Mouse (Mus musculus) limb, embryonic 11.5 days (tissue): ENCODE measurements around the gene Kank1. TPM values are rescaled to one million over a fixed set of nuclear protein-coding genes. Genes with fewer than 3 reads are reported as not detected.
A peak's percentile ranks its signal among the peaks of the same experiment; 100 is the strongest.

ENCODE experiments used
- ATAC-seq: fragments of 200-750 bp; cut with Nextera tagmentation; 2 replicates; pipeline ENCODE4 v1.8.0; 2017; ENCODE audit warnings: low read depth; ENCODE audit not compliant: insufficient number of reproducible peaks, low FRiP score, low TSS enrichment
- DNase-seq: peaks from one replicate; pipeline ENCODE4 v3.0.0-alpha.2; 2015; ENCODE audit warnings: low spot score
- H3K27ac ChIP-seq: fragments of 300-500 bp; sonication (generic); replicated peaks from 2 replicates; pipeline ENCODE4 v1.5.1; 2014; ENCODE audit warnings: low read depth, mild to moderate bottlenecking, low read length
- H3K27me3 ChIP-seq: fragments of 300-500 bp; sonication (generic); 2 replicates; pipeline ENCODE4 v1.6.1; 2014; ENCODE audit warnings: mild to moderate bottlenecking, low read length, mixed read lengths; ENCODE audit not compliant: control insufficient read depth, insufficient read depth
- H3K36me3 ChIP-seq: fragments of 300-500 bp; sonication (generic); 2 replicates; pipeline ENCODE4 v1.6.1; 2014; ENCODE audit warnings: mild to moderate bottlenecking, low read length, moderate library complexity, mixed read lengths; ENCODE audit not compliant: control insufficient read depth, insufficient read depth
- H3K4me1 ChIP-seq: fragments of 300-500 bp; sonication (generic); 2 replicates; pipeline ENCODE4 v1.6.1; 2014; ENCODE audit warnings: low read length, mixed read lengths; ENCODE audit not compliant: control insufficient read depth, insufficient read depth
- H3K4me2 ChIP-seq: fragments of 300-500 bp; sonication (generic); 2 replicates; pipeline ENCODE4 v1.6.1; 2014; ENCODE audit warnings: low read depth, mild to moderate bottlenecking, moderate library complexity; ENCODE audit not compliant: severe bottlenecking
- H3K4me3 ChIP-seq: fragments of 300-500 bp; sonication (generic); 2 replicates; pipeline ENCODE4 v1.5.1; 2014; ENCODE audit warnings: low read depth, low read length
- H3K9ac ChIP-seq: fragments of 300-500 bp; sonication (generic); 2 replicates; pipeline ENCODE4 v1.6.1; 2014; ENCODE audit warnings: mild to moderate bottlenecking, low read length
- H3K9me3 ChIP-seq: fragments of 300-500 bp; sonication (generic); 2 replicates; pipeline ENCODE4 v1.6.1; 2016; ENCODE audit warnings: low read length; ENCODE audit not compliant: control insufficient read depth
- WGBS: fragments of 180-500 bp; shearing (Covaris S2); extraction: QIAGEN DNeasy Blood & Tissue Kit; methylation state at CpG from one replicate; pipeline ENCODE4 v1.1.7; 2014; 5-methylcytosine and 5-hydroxymethylcytosine counted together
- polyA plus RNA-seq: library from polyadenylated mRNA; unstranded; fragments of >200 nt; fragmentation: Nextera tagmentation; extraction: Ambion mirVana; gene quantifications from 2 replicates; pipeline ENCODE4 v1.2.1, GENCODE M21; 2014

Gene Kank1
- polyA plus RNA-seq, 1 experiment from 2014 or later, result 41.7 TPM

DNA sequence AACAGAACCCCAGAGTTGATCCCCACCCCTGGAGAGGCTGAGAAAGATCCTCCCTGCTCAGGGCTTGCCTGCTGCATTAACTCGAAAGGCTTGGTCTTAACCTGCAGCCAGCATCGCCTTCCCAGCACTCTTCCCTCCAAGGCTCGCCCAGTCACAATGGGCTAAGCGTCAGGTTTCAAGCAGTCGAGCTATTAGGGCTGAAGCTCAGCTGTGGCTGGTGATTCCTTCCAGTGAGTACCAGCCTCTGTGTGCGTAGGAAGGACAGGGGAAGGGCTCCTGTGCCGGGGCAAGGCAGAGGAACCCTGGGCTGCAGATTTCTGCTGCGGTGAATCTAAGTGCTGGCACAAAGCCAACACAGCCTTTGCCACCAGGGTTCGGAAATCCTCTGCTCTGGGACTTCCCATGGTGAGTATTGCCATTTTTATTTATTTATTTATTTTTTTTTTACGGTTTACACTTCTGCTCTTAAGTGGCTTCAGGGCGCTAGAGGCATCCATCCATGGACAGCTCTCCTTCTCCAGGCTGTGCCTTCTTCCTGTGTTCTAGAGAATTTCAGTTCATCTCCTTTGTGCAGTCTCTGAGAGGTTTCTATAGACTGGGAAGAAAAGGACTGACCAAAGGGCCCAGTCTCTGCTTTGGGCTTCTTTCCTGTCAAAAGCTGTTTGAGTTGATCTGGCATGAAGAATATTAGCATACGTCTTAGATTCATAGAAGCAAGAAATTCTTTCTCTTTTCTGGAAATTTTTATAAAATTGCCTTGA, 146.8 kb downstream of the Kank1 start:
- Histone ChIP-seq H3K9ac (no peak overlapping the region), H3K9me3 (no peaks in the 10 kb centered on the region), H3K27me3 (no peaks in the 10 kb centered on the region), H3K4me3 (no peak overlapping the region), H3K27ac (no peak overlapping the region; the same call in 1 of the 2 replicates), H3K4me1 (peaks cover 7% of the 10 kb centered on the region; the same call in 1 of the 2 replicates), H3K4me2 (no peak overlapping the region), H3K36me3 (no peaks in the 10 kb centered on the region)
- 14% methylated on average over 12 of the region's 12 CpGs for WGBS
- DNase-seq (peak; percentile 83), ATAC-seq (peak; percentile 60; the same call in 1 of the 2 replicates)

DNA sequence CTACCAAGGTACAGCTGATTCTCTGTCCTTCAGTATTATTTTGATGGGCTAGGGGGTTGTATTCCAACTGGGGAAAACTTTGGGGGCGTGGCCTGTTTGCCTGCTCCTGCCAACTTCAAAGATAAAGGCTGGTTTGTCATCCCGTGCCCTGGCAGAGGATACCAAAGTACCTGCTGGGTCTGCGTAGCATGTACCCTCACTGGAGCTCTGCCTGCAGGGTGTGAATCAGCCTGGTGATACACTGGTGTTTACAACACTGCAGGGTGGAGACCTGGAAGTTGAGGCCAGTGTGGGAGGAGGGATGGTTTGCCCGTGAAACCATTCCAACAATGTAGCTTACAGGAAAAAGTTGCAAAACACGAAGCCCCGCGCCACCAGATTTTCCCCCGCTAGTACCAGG, 149.2 kb downstream of the Kank1 start:
- WGBS, result 69% methylated on average over 8 of the region's 8 CpGs
- no peaks in the 10 kb centered on the region for H3K9me3 ChIP-seq
- no peak overlapping the region for H3K9ac ChIP-seq
- no peaks in the 10 kb centered on the region for H3K27me3 ChIP-seq
- no peak overlapping the region for H3K4me3 ChIP-seq
- ATAC-seq, result no peak
- no peaks in the 10 kb centered on the region for H3K36me3 ChIP-seq
- no peak for DNase-seq
- H3K4me1 ChIP-seq, result peaks cover 7% of the 10 kb centered on the region; the same call in 1 of the 2 replicates
- no peak overlapping the region for H3K4me2 ChIP-seq
- no peak overlapping the region for H3K27ac ChIP-seq

DNA sequence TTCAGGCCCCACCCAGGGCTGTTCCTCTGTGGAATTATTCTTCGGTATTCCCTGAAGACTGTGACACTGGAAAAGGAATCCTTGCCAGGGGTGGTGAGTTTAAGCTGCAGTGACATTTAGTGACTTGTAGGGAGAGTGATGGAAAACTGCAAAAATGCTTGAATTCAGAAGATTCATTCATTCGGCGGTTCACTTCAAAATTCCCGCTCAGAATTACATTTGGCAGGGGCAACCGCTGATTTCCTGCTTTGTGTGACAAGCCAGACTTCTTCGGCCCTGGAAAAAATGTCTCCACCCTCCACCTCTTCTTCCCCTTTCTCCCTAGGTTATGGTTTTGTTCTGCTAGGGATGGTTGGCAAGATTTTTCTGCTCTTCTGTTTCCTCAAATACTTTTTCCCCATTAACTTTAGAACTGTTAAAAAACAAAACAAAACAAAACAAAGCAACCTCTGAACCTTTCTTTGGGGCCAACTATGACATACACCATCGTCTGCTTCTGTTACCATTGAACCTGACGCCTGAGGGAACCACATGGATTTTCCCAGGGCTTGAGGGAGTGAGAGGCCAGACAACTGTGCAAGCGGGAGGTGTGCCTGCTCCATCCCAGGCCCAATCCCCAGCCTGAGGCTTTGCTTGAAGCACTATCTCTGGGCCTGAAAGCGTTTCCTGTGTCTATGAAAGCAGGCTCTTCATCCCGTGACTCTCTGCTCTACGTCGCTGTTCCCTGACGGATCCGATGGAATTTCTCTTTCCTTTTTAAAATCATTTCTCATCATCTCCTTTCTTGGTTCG, 150.1 kb downstream of the Kank1 start:
- Histone ChIP-seq H3K9ac (no peak overlapping the region), H3K4me3 (no peak overlapping the region), H3K4me1 (peaks cover 7% of the 10 kb centered on the region; the same call in 1 of the 2 replicates), H3K27me3 (no peaks in the 10 kb centered on the region), H3K27ac (no peak overlapping the region), H3K36me3 (no peaks in the 10 kb centered on the region), H3K4me2 (no peak overlapping the region), H3K9me3 (no peaks in the 10 kb centered on the region)
- ATAC-seq, result no peak
- DNase-seq, result no peak
- 88% methylated on average over 16 of the region's 16 CpGs for WGBS

DNA sequence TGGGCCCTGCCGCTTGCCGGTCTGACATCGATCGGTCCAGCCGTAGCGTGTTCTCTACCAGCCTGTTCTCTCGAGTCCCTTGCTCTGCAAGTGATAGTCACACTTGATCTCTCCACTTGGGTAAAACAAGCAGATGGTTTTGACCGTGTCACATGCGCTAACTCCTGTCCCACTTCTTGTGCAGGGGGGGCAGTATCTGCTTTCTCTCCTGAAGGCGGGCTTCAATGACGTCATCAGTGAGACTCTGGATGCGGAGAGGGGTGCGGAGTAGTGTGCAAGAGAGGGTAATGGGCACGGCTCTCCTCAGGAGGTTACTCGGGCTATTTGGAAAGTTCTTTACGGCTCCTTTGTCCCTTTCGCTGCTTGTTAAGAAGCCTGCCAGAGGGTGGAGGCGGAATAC, 151.1 kb downstream of the Kank1 start:
- 93% methylated on average over 18 of the region's 18 CpGs for WGBS
- ATAC-seq (no peak), DNase-seq (no peak)
- H3K36me3 ChIP-seq, result no peaks in the 10 kb centered on the region
- H3K9me3 ChIP-seq, result no peaks in the 10 kb centered on the region
- no peaks in the 10 kb centered on the region for H3K27me3 ChIP-seq
- H3K4me2 ChIP-seq, result no peak overlapping the region
- no peak overlapping the region for H3K27ac ChIP-seq
- H3K9ac ChIP-seq, result no peak overlapping the region
- H3K4me1 ChIP-seq, result peaks cover 7% of the 10 kb centered on the region; the same call in 1 of the 2 replicates
- no peak overlapping the region for H3K4me3 ChIP-seq

DNA sequence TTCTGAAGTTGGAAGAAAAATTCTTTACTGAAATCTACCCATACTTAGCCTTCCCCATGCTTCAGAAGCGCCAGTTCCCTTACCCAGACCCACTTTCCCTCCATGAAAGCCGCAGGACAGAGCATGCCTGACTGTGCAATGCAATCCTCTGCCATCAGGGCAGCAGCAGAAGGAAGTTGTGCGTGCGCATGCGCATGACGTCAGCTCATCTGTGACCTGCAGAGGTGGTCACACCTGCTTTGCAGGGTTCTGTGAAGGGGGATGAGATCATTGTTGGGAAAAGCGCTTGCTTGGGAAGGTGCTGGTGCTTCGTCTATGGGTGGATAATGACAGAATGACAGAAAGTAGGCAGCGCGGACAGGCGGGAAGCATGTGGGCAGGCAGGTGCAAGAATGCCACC, 155.4 kb downstream of the Kank1 start:
- Histone ChIP-seq H3K9me3 (no peaks in the 10 kb centered on the region), H3K4me3 (no peak overlapping the region), H3K27ac (no peak overlapping the region), H3K27me3 (no peaks in the 10 kb centered on the region), H3K36me3 (no peaks in the 10 kb centered on the region), H3K9ac (no peak overlapping the region), H3K4me2 (no peak overlapping the region), H3K4me1 (no peaks in the 10 kb centered on the region)
- ATAC-seq (no peak), DNase-seq (no peak)
- WGBS, result 89% methylated on average over 11 of the region's 11 CpGs

DNA sequence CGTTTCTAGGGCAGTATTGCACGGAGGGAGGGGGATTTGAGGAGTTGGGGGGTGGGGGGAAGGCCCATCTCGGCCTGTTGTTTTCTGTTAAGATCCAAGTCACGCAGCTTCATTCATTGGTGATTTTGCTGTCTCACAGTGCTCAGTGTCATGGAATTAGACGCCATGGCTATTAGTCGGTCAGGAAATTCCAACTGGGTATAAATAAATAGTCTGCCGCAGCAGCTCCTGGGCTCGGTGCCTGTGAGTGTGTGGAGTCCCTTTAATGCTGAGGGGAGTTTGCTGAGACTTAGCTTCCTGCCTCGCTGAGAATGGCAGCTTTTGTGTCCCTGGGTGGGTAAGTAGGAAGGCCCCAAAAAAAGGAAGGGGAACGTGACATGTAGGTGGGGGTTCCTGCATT, 158.3 kb downstream of the Kank1 start:
- no peak overlapping the region for H3K4me3 ChIP-seq
- peaks cover 9% of the 10 kb centered on the region for H3K4me1 ChIP-seq
- H3K4me2 ChIP-seq, result 0 out of 2 replicates have a peak overlapping the region, but pooled peaks have one; percentile 0
- ATAC-seq (no peak), DNase-seq (peak; percentile 34)
- no peak overlapping the region; the same call in 1 of the 2 replicates for H3K27ac ChIP-seq
- no peaks in the 10 kb centered on the region for H3K27me3 ChIP-seq
- no peaks in the 10 kb centered on the region for H3K9me3 ChIP-seq
- H3K9ac ChIP-seq, result no peak overlapping the region
- 25% methylated on average over 10 of the region's 10 CpGs for WGBS
- H3K36me3 ChIP-seq, result no peaks in the 10 kb centered on the region

DNA sequence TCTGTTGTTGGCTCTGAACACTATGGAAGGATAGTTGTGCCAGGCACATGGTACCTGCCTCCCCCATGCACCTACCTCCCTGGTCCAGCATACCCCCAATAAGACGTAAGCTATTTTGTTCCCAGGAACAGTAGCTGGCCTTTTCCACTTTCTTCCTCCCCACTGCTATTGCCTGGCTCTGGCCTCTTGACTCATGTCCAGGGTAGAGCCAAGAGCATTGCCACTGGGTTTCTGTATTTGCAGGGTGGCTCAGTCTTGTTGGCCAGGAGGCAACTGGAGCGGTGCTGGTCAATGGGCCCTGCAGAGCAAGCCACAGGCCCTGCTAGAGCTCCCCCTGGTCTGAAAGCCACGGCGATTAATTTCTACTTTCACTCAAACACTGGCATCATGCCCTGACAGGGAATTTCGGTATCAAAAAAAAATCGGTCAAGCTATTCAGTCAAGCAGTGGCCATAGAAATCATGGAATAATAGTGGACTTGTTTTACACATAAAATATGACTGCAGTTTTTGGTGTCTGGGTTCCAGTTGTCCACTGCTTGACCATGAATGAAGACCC, 160.0 kb downstream of the Kank1 start:
- no peak overlapping the region for H3K4me3 ChIP-seq

DNA sequence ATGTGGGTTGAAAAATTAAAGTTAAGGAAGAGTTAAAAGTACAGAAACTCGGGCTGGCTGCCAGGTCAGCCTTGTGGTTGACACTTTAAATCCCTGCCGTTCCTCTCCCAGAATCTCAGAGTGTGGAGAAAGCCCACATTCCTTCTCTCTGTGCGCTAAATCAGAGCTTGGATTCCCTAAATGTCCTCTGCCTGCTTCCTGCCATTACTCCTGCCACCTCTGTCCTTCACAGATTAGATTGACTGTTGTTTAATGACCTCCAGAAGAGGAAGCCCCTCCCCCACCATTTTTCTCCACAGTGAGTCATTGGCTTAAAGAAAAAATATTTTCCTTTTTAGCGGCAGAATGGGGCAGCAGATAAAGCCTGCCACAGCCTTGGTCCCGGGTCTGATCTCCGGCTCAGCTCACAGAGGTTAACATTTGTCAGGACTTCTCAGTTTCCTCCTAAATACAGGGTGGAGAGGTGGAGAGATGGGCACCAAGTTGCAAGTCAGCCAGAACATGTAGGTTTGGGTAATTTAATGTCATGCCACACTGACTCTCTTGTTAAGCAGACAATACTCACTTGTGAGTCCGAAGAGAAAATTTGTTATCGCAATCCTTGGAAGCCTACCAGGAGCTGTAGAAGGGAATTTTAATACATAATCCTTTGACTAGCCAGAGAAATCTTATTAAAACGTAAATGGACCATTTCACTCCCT, 162.9 kb downstream of the Kank1 start:
- WGBS, result 25% methylated on average over 9 of the region's 9 CpGs
- ATAC-seq (no peak), DNase-seq (peak; percentile 36)
- H3K4me1 ChIP-seq, result peaks cover 34% of the 10 kb centered on the region
- no peak overlapping the region for H3K9ac ChIP-seq
- no peak overlapping the region for H3K4me3 ChIP-seq
- H3K9me3 ChIP-seq, result no peaks in the 10 kb centered on the region
- no peaks in the 10 kb centered on the region for H3K36me3 ChIP-seq
- H3K27ac ChIP-seq, result no peak overlapping the region
- peak overlapping the region; percentile 21; the same call in 1 of the 2 replicates for H3K4me2 ChIP-seq
- H3K27me3 ChIP-seq, result no peaks in the 10 kb centered on the region

More for the DNA sequence above, 160.0 kb downstream of the Kank1 start:
- ATAC-seq, result no peak
- no peak for DNase-seq
- Histone ChIP-seq H3K27ac (no peak overlapping the region), H3K27me3 (no peaks in the 10 kb centered on the region), H3K36me3 (no peaks in the 10 kb centered on the region), H3K4me2 (no peak overlapping the region), H3K9me3 (no peaks in the 10 kb centered on the region), H3K4me1 (peaks cover 18% of the 10 kb centered on the region), H3K9ac (no peak overlapping the region)
- 95% methylated on average over 6 of the region's 6 CpGs for WGBS
